Mouse (Mus musculus) neural tube, embryonic 12.5 days (tissue): ENCODE measurements around the gene Ehmt2. TPM values are rescaled to one million over a fixed set of nuclear protein-coding genes. Genes with fewer than 3 reads are reported as not detected.

Source experiments
- ATAC-seq: fragments of 200-750 bp; cut with Nextera tagmentation; 2 replicates; pipeline ENCODE4 v1.8.0; 2017; ENCODE audit warnings: low read depth, mild to moderate bottlenecking, moderate TSS enrichment, moderate library complexity; ENCODE audit not compliant: low FRiP score
- H3K27ac ChIP-seq: fragments of 300-500 bp; sonication (generic); 2 replicates; pipeline ENCODE4 v1.5.1; 2016
- H3K27me3 ChIP-seq: fragments of 300-500 bp; sonication (generic); replicated peaks from 2 replicates; pipeline ENCODE4 v1.6.1; 2016; ENCODE audit warnings: mild to moderate bottlenecking
- H3K36me3 ChIP-seq: fragments of 300-500 bp; sonication (generic); 2 replicates; pipeline ENCODE4 v1.6.1; 2016; ENCODE audit warnings: mild to moderate bottlenecking
- H3K4me1 ChIP-seq: fragments of 300-500 bp; sonication (generic); 2 replicates; pipeline ENCODE4 v1.6.1; 2016
- H3K4me2 ChIP-seq: fragments of 300-500 bp; sonication (generic); replicated peaks from 2 replicates; pipeline ENCODE4 v1.6.1; 2016; ENCODE audit warnings: mild to moderate bottlenecking
- H3K4me3 ChIP-seq: fragments of 300-500 bp; sonication (generic); 2 replicates; pipeline ENCODE4 v1.5.1; 2016
- H3K9ac ChIP-seq: fragments of 300-500 bp; sonication (generic); 2 replicates; pipeline ENCODE4 v1.6.1; 2016; ENCODE audit warnings: mild to moderate bottlenecking
- H3K9me3 ChIP-seq: fragments of 300-500 bp; sonication (generic); 2 replicates; pipeline ENCODE4 v1.6.1; 2016; ENCODE audit warnings: mild to moderate bottlenecking
- WGBS: fragments of 180-500 bp; shearing (Covaris S2); methylation state at CpG from one replicate; pipeline ENCODE4 v1.1.7; 2016; 5-methylcytosine and 5-hydroxymethylcytosine counted together
- polyA plus RNA-seq: library from polyadenylated mRNA; unstranded; fragments of >200 nt; fragmentation: Nextera tagmentation; extraction: Ambion mirVana; gene quantifications from 2 replicates; pipeline ENCODE4 v1.2.1, GENCODE M21; 2016

The Ehmt2 gene
- polyA plus RNA-seq, 1 experiment from 2014 or later = 113 TPM

DNA sequence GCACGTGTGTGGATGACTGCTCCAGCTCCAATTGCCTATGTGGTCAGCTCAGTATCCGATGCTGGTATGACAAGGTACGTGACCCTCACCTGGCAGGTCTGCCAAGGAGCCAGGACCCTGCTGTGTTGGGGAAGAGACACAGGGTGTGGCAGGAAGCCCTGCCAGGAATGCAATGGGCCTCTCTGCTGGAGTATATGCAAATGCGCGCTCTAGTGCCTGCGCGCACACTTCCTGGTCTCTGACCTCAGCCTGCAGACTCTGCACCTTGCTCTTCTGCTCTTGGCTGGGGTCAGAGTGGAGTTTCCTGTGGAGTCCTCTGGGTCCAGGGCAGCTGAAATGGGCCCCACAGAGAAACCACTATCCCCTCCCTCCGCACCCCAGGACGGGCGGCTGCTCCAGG is 12.7 kb downstream of the Ehmt2 start:
- H3K27me3 ChIP-seq = no peaks in the 10 kb centered on the region
- H3K4me1 ChIP-seq = no peaks in the 10 kb centered on the region
- H3K4me2 ChIP-seq = no peak overlapping the region
- ATAC-seq = no peak
- WGBS = 93% methylated on average over 10 of the region's 10 CpGs
- H3K36me3 ChIP-seq = peaks cover 81% of the 10 kb centered on the region
- H3K27ac ChIP-seq = no peak overlapping the region
- peak overlapping the region; percentile 7; the same call in 1 of the 2 replicates for H3K4me3 ChIP-seq
- H3K9me3 ChIP-seq = no peaks in the 10 kb centered on the region
- no peak overlapping the region for H3K9ac ChIP-seq

DNA sequence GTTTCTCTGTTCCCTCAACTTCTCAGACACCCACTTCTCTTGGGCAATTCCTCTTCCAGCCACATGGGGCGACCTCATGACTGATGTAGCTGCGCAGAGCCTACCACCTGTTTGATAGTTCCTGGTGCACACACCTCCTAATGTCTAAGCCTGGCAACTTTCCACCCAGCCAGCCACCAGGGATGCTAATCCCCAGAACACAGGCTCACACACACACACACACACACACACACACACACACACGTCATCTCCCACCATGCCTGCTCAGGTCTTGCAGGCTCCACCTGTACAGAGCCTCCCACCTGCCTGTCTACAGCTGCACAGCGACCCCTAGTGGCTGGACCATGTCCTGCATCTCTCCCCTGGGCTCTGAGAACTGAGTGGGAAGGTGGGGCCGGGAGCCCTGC is 13.7 kb downstream of the Ehmt2 start:
- ATAC-seq = peak; percentile 48; the same call in 1 of the 2 replicates
- peaks cover 71% of the 10 kb centered on the region for H3K36me3 ChIP-seq
- 48% methylated on average over 5 of the region's 5 CpGs for WGBS
- no peaks in the 10 kb centered on the region for H3K9me3 ChIP-seq
- no peak overlapping the region for H3K9ac ChIP-seq
- H3K4me1 ChIP-seq = no peaks in the 10 kb centered on the region
- no peak overlapping the region for H3K4me2 ChIP-seq
- no peaks in the 10 kb centered on the region for H3K27me3 ChIP-seq
- no peak overlapping the region for H3K27ac ChIP-seq
- no peak overlapping the region for H3K4me3 ChIP-seq

DNA sequence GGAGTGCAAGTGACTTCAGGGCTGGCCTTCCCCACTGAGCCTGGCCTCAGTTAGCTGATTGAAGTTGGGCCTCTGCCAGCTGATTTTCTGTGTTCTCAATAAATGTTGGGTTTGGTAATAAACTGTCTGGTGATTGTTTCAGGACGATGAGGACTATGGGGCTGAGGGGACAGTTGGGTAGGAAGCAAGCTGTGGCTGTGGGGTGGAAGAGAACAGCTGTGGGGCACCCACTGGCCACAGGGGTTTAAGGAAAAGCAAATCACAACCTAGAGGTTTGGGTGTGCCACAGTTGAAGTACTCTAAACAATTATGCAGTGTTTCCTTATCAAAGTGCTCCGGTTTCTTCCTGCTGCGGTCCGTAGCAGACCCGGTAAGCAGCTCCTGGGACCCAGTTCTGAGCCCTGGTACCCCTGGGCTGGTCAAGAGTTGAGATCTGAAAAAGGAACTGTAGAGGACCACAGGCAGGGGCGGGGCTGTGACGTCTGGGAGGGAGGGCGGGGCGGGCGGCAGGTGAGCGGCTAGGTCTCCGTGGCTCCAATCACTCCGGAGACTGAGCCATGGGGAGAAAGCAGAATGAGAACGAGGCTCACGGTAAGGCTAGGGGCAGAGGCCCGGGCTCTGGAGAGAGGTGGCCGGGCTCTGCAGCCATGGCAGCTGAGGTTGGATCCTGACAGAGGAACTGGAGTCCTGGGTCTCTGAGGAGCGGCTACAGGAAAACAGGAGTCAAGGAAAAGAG is 15.8 kb downstream of the Ehmt2 start, which contains the start of gene Slc44a4:
Slc44a4 (plus strand) TSS at position 537 of the 736 bp plus-strand sequence.
- Histone ChIP-seq H3K36me3 (peaks cover 50% of the 10 kb centered on the region), H3K9ac (no peak within 1 kb of the TSS), H3K4me2 (no peak within 1 kb of the TSS), H3K27me3 (no peaks in the 10 kb centered on the region), H3K27ac (no peak within 1 kb of the TSS), H3K4me1 (no peaks in the 10 kb centered on the region), H3K9me3 (no peaks in the 10 kb centered on the region), H3K4me3 (no peak within 1 kb of the TSS)
- WGBS = 34% methylated on average over 18 of the region's 18 CpGs
- no peak for ATAC-seq

DNA sequence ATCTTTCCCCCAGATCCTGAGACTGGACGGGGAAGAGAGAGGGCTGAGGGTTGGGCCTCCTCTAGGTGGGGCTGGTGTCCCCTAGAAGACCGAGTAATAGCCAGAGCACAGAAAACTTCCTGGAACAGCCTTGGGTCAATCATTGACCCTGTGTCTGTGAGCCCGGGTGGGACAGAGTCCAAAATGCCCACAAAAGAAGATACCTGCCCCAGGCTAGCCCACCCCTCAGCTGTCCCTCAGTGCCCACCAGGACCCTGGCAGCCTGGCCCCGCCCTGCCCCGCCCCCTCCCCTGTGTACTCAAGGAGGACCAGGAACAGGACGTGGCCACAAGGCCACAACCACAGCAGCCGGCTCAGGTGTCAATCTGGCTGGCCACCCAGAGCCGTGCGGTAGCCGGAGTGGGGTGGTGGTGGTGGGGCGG is 17.2 kb downstream of the Ehmt2 start:
- Histone ChIP-seq H3K4me3 (no peak overlapping the region), H3K4me1 (no peaks in the 10 kb centered on the region), H3K9ac (no peak overlapping the region), H3K4me2 (no peak overlapping the region; the same call in 1 of the 2 replicates), H3K9me3 (no peaks in the 10 kb centered on the region), H3K27ac (no peak overlapping the region), H3K36me3 (peaks cover 36% of the 10 kb centered on the region), H3K27me3 (no peaks in the 10 kb centered on the region)
- no peak for ATAC-seq
- 27% methylated on average over 11 of the region's 11 CpGs for WGBS

DNA sequence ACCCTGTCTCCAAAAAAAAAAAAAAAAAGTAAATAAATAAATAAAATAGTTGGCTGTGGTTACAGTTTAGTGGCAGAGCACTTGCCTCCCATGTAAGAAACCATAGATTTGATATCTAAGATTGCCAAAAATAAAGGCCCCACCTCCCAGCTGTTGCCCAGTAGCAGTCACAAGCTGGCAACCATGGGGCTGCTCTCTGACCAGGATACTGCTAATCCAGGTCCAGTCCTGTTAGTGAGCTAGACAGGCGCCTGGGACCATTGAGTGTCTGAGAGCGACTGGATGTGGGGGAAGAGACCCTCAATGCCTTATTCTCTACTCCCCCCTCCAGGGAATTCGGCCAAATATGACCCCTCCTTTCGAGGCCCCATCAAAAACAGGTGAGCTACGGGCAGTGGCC is 18.0 kb downstream of the Ehmt2 start:
- Histone ChIP-seq H3K9me3 (no peaks in the 10 kb centered on the region), H3K9ac (no peak overlapping the region), H3K4me2 (no peak overlapping the region), H3K27me3 (no peaks in the 10 kb centered on the region), H3K36me3 (peaks cover 27% of the 10 kb centered on the region), H3K27ac (no peak overlapping the region), H3K4me1 (no peaks in the 10 kb centered on the region), H3K4me3 (no peak overlapping the region)
- WGBS = 90% methylated on average over 5 of the region's 5 CpGs
- no peak for ATAC-seq

DNA sequence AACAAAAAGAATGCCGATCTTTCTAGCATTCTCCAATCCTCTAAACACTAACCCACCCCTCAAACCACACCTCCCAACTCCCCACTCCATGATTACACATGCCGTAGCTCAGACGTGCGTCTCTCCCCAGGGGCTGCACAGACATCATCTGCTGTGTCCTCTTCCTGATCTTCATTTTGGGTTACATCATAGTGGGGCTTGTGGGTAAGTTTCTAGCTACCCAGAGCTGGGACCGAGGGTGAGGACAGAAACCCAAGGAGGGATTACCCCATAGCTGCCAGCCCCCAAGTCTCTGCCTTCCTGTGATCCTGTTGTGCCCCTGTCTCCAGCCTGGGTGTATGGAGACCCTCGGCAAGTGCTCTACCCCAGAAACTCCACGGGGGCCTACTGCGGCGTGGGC is 18.9 kb downstream of the Ehmt2 start:
- Histone ChIP-seq H3K9me3 (no peaks in the 10 kb centered on the region), H3K36me3 (peaks cover 19% of the 10 kb centered on the region), H3K4me3 (no peak overlapping the region), H3K27ac (no peak overlapping the region), H3K4me1 (no peaks in the 10 kb centered on the region), H3K9ac (no peak overlapping the region), H3K4me2 (no peak overlapping the region), H3K27me3 (no peaks in the 10 kb centered on the region)
- ATAC-seq = no peak
- 86% methylated on average over 9 of the region's 9 CpGs for WGBS

DNA sequence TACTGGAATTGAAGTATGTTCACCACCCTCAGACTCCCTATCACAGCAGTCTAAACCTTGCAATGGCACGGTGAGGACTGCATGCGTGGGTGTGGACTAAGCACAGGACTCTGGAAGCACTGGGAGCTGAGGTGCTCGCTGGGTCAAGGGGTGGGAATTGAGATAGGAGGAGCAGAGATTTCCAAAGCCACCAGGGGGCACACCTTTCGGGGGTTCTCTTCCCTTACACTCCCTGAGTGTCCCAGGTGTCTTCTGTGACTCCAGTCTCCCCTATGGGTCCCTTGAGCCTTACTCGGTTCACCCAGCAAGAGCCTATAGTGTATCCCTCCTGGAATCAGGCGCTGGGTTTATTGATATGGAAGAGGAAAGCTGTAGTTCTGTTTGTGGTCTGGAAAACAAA is 24.7 kb downstream of the Ehmt2 start:
- H3K27me3 ChIP-seq = no peaks in the 10 kb centered on the region
- no peak overlapping the region for H3K27ac ChIP-seq
- WGBS = 58% methylated on average over 6 of the region's 6 CpGs
- no peaks in the 10 kb centered on the region for H3K9me3 ChIP-seq
- no peaks in the 10 kb centered on the region for H3K4me1 ChIP-seq
- no peaks in the 10 kb centered on the region for H3K36me3 ChIP-seq
- H3K4me3 ChIP-seq = no peak overlapping the region
- no peak for ATAC-seq
- no peak overlapping the region for H3K9ac ChIP-seq
- H3K4me2 ChIP-seq = no peak overlapping the region

DNA sequence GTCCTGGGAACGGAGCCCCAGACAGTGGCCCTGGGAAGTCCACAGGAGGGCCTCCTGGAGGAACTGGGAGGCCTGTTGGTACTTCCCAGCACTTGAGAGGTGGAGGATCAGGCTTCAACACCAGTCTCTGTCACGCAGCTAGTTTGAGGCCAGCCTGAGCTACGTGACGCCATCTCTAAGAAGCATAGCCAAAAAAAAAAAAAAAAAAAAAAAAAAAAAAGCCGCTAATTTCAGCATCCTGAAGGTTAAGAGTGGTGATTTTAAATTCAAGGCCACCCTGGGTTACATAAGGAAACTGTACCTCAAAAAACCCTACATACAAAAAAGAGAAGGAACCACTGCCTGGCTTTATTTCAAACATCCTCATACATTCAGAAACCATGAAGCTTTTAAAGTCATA is 26.0 kb downstream of the Ehmt2 start:
- no peaks in the 10 kb centered on the region for H3K36me3 ChIP-seq
- no peak for ATAC-seq
- H3K27me3 ChIP-seq = no peaks in the 10 kb centered on the region
- 69% methylated on average over 5 of the region's 5 CpGs for WGBS
- no peaks in the 10 kb centered on the region for H3K9me3 ChIP-seq
- H3K4me2 ChIP-seq = no peak overlapping the region
- H3K9ac ChIP-seq = no peak overlapping the region
- H3K4me3 ChIP-seq = no peak overlapping the region
- H3K4me1 ChIP-seq = no peaks in the 10 kb centered on the region
- no peak overlapping the region for H3K27ac ChIP-seq

DNA sequence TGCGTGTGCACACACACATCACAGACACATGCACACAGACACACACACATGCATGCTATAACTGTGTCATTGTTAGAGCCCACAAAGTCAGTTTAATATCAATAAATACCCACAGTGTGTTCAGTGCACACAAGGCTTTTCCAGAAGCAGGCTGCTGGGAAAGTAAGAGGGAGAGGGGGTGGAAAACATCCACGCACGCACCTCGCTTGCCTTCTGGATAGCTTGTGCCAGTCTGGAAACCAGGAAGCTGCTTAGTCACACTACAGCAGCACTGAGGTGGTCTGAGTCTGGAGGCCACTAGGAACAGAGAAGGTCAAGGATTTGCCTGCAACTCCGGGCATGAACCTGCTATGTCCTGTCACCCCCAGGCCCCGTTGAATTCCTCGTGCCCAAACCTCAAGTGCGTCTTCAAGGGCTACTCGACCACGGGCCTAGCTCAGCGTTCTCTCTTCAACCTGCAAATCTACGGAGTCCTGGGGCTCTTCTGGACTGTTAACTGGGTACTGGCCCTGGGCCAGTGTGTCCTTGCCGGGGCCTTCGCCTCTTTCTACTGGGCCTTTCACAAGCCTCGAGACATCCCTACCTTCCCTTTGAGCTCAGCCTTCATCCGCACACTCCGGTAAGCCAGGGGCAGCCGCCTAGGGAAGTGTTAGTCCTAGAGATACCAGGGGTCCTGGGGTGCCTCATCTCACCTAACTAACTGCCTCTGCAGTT is 29.2 kb downstream of the Ehmt2 start:
- ATAC-seq = no peak
- Histone ChIP-seq H3K4me3 (no peak overlapping the region), H3K27me3 (no peaks in the 10 kb centered on the region), H3K36me3 (no peaks in the 10 kb centered on the region), H3K9ac (no peak overlapping the region), H3K9me3 (no peaks in the 10 kb centered on the region), H3K4me2 (no peak overlapping the region), H3K4me1 (peaks cover 11% of the 10 kb centered on the region; the same call in 1 of the 2 replicates), H3K27ac (no peak overlapping the region)
- WGBS = 89% methylated on average over 18 of the region's 18 CpGs

DNA sequence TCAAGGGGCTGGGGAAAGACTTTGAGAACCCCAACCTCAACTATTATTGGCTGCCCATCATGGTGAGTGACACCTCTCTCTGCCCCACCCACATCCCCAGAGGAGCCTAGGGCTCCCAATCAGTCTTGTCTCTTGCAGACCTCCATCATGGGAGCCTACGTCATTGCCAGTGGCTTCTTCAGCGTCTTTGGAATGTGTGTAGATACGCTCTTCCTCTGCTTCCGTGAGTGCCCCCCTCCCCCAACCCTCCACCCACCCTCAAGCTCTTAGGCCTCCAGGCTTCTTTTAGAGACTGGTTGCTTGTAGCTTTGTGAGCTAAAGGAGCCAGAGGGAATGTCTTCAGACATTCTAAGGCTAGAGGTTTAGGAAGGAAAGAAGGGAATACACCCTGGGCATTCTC is 30.6 kb downstream of the Ehmt2 start:
- Histone ChIP-seq H3K4me1 (peaks cover 11% of the 10 kb centered on the region; the same call in 1 of the 2 replicates), H3K27me3 (no peaks in the 10 kb centered on the region), H3K9me3 (no peaks in the 10 kb centered on the region), H3K4me2 (no peak overlapping the region), H3K27ac (no peak overlapping the region), H3K36me3 (0 out of 2 replicates have a peak, but pooled peaks cover 2% of the 10 kb centered on the region), H3K9ac (no peak overlapping the region), H3K4me3 (no peak overlapping the region)
- ATAC-seq = no peak
- WGBS = 65% methylated on average over 4 of the region's 4 CpGs

DNA sequence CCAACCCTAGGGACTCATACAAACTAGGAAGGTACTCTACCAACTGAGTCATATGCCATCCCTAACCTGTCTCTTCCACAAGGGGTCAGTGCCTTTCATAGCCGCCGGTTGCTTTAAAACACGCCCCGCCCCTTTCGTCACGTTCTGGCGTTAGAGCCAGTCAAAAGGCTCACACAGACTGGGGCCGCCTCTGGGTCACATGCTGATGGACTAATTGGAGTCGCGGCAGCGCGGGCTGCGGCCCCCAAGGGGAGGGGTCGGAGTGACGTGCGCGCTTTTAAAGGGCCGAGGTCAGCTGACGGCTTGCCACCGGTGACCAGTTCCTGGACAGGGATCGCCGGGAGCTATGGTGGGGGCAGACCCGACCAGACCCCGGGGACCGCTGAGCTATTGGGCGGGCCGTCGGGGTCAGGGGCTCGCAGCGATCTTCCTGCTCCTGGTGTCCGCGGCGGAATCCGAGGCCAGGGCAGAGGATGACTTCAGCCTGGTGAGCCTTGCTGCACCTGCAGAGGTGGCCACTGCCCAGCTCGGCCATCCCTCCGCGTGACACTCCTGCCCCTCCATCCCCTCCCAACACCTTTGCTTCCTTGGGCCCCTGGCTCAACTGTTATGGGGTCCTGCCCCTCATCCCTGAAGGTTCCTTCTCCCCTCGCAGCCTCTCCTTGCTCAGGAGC is 32.9 kb downstream of the Ehmt2 start, which contains the start of gene Neu1:
Neu1 (plus strand) TSS at position 193 of the 674 bp plus-strand sequence.
- peak within 1 kb of the TSS; percentile 80 for H3K9ac ChIP-seq
- H3K4me3 ChIP-seq = peak within 1 kb of the TSS; percentile 68
- H3K9me3 ChIP-seq = no peaks in the 10 kb centered on the region
- no peak within 1 kb of the TSS for H3K27ac ChIP-seq
- WGBS = under 1% methylated on average over 35 of the region's 38 CpGs
- peaks cover 14% of the 10 kb centered on the region; the same call in 1 of the 2 replicates for H3K36me3 ChIP-seq
- peak within 1 kb of the TSS; percentile 96 for H3K4me2 ChIP-seq
- no peaks in the 10 kb centered on the region for H3K27me3 ChIP-seq
- H3K4me1 ChIP-seq = peaks cover 11% of the 10 kb centered on the region; the same call in 1 of the 2 replicates
- ATAC-seq = peak; percentile 96

DNA sequence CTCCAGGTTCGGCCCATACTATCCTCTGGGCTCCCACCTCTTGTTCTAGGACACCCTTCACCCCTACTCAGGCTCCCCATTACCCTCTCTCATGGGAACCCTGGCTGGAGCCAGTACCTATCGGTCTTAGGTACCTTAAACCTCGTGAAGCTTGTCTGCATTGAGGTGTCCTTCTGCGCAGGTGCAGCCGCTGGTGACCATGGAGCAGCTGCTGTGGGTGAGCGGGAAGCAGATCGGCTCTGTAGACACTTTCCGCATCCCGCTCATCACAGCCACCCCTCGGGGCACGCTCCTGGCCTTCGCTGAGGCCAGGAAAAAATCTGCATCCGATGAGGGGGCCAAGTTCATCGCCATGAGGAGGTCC is 33.4 kb downstream of the Ehmt2 start:
- Histone ChIP-seq H3K4me3 (peak overlapping the region; percentile 68), H3K4me1 (peaks cover 11% of the 10 kb centered on the region; the same call in 1 of the 2 replicates), H3K27ac (no peak overlapping the region), H3K27me3 (no peaks in the 10 kb centered on the region), H3K4me2 (peak overlapping the region; percentile 96), H3K9ac (peak overlapping the region; percentile 80), H3K36me3 (peaks cover 18% of the 10 kb centered on the region), H3K9me3 (no peaks in the 10 kb centered on the region)
- WGBS = 11% methylated on average over 14 of the region's 14 CpGs
- ATAC-seq = peak; percentile 31
